Mouse (Mus musculus) fibroblast of lung, adult 2 months (primary cell): Measurements from ENCODE around the gene Traf3.

Source experiments
- DNase-seq: peaks from one replicate; pipeline ENCODE4 v3.0.0-alpha.2; 2011; ENCODE audit warnings: low read depth

The Traf3 gene

DNA sequence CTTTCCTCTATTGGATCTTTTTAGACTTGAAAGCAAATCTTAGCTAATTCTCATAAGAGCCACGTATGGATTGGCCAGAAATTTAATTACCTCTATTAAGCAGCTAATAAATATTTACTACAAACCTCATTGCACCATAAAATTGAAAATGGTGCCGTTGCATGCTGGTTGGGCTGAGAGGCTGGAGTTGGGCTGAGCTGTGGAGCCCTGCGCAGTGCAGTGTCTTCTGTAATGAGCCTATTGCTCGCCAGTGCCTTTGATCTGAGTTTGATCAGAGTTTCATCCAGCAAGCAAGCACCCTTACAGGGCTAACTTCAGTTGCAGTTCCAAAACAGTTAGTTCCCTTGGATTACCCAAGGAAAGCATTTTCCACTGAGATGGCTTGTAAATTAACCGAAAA lies 12.2 kb upstream of the Traf3 start:
- no peak for DNase-seq

GRCm38 (mm10) chr12:111154641-111155040 lies 11.5 kb upstream of the Traf3 start:
- no peak for DNase-seq

- no peak for DNase-seq
Observed at GRCm38 (mm10) chr12:111155756-111156155, 10.4 kb upstream of the Traf3 start.

DNA sequence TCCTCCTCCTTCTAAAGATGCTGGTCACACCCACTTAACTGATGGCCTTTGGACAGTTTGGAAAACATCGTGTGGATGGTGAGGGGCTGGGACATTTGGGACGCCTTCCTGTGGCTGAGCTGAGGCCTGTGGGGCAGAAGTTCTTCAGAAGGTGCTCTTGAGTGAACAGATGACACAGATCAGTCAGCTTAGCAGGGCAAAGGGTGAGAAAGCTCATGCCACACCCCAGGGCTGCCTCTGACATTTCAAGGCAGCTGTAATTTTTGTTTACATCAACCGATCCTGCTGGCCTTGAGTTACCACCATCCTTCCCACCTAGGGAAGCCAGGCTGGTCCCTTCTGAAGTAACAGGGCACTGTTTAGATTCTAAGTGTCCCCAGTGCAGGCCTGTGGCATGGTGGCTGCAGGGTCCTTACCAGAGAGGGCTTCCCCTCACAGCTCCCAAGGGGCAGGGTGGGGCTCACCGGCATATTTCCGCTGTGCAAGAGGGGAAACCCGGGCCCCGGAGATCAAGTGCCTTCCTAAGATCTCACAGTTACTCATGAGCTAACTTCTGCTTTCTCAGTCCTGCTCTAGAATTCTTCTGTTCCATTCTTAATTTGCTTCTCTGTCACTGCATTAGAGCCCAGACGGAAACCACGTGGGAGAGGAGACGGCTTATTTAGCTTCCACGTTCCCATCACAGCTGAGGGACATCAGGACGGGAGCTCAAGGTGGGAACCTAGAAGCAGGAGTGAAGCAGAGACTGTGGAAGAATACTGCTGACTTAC lies 6.3 kb upstream of the Traf3 start:
- DNase-seq = no peak

GRCm38 (mm10) chr12:111160871-111161270 lies 5.3 kb upstream of the Traf3 start:
- no peak for DNase-seq

- DNase-seq = no peak
Observed at GRCm38 (mm10) chr12:111161943-111162311, 4.2 kb upstream of the Traf3 start.

DNA sequence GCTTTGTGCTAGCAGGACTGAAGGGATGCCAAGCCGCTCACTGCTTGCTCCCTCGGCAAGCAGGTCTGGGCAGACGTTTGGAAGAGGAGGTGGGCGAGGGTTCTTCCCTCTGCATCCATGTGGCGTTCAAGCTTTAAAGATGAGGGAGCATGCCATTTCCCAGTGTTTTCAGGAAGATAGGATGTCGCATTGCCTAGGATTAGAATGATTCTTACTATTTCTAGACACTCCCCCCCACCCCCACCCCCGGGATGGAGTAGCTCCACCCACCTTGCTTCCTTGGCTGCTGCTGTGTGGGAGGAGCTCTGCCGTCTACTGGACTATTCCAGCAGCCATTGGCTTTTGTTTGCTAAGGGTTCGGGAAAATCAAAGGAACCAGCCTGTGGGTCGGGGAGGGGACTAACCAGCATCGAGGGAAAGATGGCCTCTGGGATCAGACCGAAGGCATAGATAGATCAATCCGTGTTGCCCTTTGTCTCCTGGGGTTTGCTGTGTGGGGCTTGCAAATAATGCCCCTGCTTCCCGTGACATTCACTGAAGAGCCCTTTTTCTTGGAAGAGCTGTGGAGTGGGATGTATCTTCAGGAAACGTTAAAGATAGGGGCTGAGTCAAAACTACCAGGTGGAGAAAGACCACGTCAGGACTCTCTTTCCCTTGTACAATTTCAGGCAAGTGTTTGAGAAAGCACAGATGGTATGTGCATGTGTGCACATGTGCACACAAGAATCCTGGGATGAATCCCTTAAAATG lies 3.7 kb upstream of the Traf3 start:
- DNase-seq = no peak

DNA sequence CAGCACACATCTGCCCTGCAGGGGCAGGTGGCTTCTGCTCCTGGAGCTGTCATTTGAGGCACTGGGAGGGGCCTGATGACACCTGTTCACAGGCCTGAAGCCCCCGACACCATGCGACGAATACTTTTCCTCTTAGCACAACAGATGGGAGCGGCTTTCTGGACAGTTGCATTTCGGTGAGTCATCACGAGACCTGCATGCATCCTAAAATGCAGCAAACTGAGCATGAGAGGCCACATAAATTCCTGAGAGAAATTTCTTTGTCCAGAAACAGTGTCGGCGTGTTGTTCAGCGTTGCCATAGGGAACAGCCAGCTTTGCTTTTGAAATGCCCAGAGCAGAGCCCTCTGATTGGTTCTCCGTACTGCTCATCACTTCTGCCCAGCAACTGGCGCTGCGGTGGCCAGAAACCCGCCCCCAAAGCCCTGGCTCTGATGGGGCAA lies 1.8 kb upstream of the Traf3 start:
- DNase-seq = peak; percentile 86

DNA sequence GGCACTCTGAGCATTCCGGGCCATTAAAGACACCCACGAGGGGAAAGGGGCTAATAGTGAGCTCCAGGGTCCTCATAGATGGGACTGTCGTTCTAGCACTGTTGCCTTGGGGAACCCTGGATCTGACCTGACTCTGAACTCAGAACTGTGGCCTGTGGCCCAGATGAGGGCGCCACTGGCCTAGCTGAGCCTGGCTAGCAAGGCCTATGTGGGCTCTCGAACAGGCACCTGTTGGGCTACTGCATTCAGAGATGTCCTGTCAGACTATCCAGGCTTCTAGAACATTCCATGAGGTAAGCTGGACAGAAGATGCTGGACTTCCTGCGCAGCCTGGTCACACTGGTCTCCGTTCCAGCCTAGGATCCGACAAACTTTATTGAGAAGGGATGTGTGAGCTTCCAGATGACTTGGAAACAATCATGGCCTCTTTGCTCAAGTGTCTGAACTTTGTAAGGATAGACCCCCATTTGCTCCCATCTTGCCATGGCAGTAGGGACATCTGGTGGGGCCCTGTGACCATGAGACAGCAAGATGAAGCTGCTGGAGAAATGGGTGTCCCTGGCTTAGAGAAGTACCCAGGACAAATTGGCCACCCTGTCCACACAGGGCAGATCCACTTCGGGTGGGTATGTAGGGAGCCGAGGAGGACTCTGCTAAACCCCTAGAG lies 891 bp upstream of the Traf3 start:
- DNase-seq = no peak

DNA sequence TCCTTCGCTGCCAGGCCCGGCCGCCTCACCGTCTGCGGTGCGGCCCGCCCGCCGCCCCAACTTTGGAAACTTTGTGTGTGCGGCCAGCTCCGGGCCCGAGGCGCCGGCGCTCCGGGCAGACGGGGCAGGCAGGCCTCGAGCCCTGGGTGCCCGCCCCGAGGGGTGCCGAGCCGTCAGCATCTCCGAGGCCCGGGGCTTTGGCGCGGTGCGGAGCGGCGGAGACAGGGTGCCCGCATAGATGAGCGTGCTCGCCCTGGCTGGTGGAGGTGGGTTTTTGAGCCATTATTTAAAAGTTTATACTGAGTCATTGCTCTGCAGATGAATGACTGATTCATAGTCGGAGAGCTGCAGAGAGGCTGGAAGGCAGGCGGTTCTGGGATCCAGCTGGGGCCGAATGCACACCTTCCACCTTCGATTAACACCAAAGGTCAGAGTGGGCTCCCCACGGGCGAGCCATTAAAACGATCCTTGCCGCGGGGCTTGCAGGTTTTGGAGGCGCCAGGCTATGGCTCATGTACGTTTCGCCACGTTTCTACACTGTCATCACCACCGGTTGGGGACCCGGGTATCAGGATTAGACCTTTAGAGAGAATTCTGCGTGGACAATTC lies 615 bp downstream of the Traf3 start:
- no peak for DNase-seq

- no peak for DNase-seq
Observed at GRCm38 (mm10) chr12:111168891-111169290, 2.7 kb downstream of the Traf3 start.

DNA sequence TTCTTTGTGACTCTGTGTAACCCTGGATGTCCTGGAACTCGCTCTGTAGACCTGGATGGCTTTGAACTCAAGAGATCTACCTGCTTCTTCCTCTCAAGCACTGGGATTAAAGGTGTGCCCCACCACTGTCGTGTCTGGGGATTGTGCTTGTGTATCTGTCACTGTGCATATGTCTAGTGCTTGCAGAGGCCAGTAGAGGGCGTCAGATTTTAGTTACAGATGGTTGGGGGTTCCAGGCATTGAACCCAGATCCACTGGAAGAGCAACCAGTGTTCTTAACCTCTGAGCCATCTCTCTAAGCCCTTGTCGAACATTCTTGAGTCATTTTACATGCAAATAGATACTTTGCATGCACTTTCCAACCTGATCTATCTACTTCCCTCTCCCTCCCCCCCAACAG lies 12.6 kb downstream of the Traf3 start:
- no peak for DNase-seq

DNA sequence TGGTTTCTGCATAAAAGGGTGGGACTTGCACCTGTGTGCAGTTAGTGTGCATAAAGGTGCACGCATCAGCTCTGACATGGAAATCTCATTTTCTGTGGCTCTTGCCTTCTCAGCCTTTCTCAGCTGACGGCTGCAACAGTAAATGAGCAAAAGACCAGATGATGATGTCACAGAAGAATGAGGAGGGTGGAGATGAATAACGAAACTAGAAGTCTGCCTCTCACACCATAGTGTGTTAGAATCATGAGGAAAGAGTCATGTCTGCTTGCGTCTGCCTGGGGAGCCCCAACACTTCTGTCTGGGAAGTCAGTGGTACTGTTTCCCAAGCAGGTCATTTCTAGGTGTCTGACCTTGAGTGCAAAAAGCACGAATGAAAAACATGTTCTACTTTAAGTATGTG lies 15.7 kb downstream of the Traf3 start:
- DNase-seq = no peak

DNA sequence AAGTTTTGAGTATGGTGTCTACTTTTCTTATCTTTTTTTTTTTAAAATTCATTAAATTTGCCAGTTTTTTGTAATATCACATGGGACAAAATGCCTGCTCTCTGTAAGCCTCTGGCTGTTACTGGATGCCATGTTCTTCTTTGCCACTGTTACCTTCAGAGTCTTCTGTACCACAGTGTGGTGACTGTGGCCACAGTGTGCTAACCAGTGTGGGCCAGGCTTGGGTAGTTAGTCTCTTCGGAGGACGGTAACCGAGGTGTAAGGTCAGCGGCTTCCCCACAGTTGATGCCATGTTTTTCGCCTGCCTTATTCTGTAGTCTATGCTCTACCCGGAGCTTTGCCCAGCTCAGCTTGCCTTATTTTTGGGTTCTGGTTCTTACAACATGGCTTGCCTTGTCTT lies 16.2 kb downstream of the Traf3 start:
- DNase-seq = no peak

GRCm38 (mm10) chr12:111184476-111184875 lies 18.3 kb downstream of the Traf3 start, which contains the start of gene 4930595D18Rik:
Gene 4930595D18Rik, minus strand, starts transcription at chr12:111184491.
- no peak for DNase-seq

DNA sequence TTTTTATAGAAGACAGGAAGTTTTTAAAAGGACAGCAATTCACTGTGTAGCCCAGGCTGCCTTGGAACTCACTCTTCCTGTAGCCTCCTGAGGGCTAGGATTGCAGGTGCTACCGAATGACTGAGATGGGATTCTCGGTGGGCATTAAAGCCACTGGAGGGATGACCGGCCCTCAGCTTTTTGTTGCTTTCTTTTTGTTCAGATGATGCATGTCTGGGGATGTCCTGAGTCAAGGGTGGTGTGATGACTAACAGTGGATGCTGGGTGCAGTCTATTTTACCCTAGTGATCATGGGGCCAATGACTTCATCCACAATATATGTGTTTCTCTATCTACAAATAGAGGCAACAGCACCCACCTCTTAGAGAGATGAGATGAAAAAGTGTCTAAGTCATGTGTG lies 20.8 kb downstream of the Traf3 start:
- no peak for DNase-seq

GRCm38 (mm10) chr12:111188295-111188694 lies 22.1 kb downstream of the Traf3 start:
- no peak for DNase-seq

DNA sequence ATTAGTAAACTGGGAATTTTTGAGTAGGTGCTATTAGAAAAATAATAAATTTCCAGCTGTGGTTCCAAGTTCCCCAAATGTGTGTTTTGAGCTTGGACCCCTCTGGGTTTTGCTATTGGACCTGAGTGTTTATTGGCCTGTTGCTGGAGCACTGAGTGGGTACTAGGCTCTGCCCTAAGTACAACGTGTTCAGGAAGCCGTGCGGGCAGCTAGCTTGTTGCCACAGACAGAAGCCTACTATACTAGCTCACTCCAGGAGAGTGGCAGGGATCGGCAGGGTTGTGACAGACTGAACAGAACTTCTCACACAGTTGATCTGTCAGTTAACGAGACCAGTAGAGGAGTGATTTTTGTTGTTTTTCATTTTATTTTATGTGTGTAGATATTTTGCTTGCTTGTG lies 24.2 kb downstream of the Traf3 start:
- DNase-seq = no peak

- DNase-seq = no peak
Observed at GRCm38 (mm10) chr12:111190891-111191290, 24.7 kb downstream of the Traf3 start.

DNA sequence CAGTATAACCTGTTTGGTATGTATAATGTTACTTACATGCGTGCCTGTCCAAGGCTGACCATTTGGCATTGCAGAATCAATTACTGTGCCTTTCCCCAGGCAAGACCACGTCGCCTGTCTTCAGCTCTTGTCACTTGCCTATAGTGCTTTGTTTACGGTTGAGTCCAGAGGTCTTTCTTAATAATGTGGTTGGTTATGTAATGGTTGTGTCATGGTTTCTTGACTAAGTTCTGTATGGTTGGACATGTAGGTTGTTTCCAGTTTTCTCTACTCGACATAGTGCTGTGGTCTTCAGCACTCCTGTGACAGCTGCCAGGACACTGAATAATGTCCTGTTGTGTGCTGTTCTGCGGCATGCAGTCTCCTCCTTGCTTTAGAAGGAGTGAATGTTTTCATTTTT lies 26.6 kb downstream of the Traf3 start:
- no peak for DNase-seq

DNA sequence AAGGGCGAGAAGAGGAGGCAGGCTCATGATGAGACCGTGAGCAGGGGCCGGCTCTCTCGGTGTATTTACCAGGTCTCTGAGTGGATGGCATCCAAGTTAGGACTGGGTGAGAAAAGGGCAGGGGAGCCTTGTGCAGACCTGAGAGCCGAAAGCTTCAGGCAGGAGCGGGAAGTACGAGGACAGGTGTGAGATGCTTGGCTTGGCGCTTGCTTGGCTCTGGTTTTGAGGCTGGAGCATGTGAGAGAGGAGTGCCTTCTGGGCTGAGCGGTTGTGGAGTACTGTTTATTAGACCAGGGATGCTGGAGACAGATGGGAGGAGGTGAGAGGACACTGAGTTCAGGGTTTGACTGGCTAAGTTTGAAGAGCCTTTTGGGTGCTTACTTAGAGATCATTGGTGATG lies 27.2 kb downstream of the Traf3 start:
- no peak for DNase-seq

- DNase-seq = no peak
Observed at GRCm38 (mm10) chr12:111196548-111196947, 30.4 kb downstream of the Traf3 start.

DNA sequence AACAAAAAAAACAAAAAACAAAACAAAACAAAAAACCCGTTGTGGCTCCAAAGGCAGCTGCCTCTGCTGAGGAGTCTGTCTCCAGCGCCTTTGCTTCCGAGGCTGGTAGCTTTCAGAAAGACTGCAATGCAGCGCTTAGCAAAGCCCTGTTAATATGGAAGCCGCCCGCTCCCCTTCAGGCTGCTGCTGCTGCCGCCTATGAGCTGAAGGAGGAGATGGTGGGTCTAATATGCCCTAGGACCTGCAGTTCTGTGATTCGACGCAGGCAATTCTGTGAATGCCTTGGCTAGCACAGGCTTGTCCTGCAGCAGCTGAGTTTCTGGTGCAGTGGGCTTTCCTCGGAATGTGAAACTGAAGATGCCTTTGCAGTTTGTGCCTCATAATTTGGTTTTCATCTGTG lies 36.9 kb downstream of the Traf3 start:
- DNase-seq = no peak
